Comparison of ENCODE assay signal across 19 mouse cellular contexts in genomic region chr19:6289696-6290238, GRCm38 (mm10). TPM values are rescaled to one million over a fixed set of nuclear protein-coding genes. Genes with fewer than 3 reads are reported as not detected.
A peak's percentile ranks its signal among the peaks of the same experiment; 100 is the strongest.
DNase-seq lines count a peak whose midpoint lies in the region; ATAC-seq lines count a peak whose summit lies in the region.
"Had no signal": no experiment of that assay in that cellular context is flagged by ENCODE, and none has a peak within 500 bp of the region (broad histone marks: within the 10 kb centered on the region; RNA-seq: fewer than 3 reads in every experiment).

No protein-coding gene starts in this region.

- H3K27me3 ChIP-seq in heart, embryonic 13.5 days (replicated peaks) = no peaks in the 10 kb centered on the region
- H3K27me3 ChIP-seq in liver, embryonic 11.5 days (replicated peaks; ENCODE audit: control insufficient read depth, insufficient read depth, low read length) = no peaks in the 10 kb centered on the region
- no peaks in the 10 kb centered on the region for H3K27me3 ChIP-seq in hindbrain, embryonic 16.5 days (replicated peaks; ENCODE audit: control insufficient read depth, insufficient read depth, low read length)
- H3K27me3 ChIP-seq: embryonic facial prominence, embryonic 15.5 days had no signal

- intact Hi-C loops in heart, postnatal 36 days (cut with DNase I) = loop anchor here (2.0 kb wide), 1 partner anchor 13 kb away; the partner anchor contains the start of gene Ehd1

- whole genome bisulfite sequencing in heart, embryonic 13.5 days = 88% methylated on average over 14 of the region's 14 CpGs
- WGBS in liver, embryonic 11.5 days = 87% methylated on average over 14 of the region's 14 CpGs
- 93% methylated on average over 14 of the region's 14 CpGs for WGBS in hindbrain, embryonic 16.5 days

- peaks cover 67% of the 10 kb centered on the region for H3K36me3 ChIP-seq in heart, embryonic 13.5 days
- peaks cover 19% of the 10 kb centered on the region for H3K36me3 ChIP-seq in liver, embryonic 11.5 days (ENCODE audit: control insufficient read depth, insufficient read depth, low read length)
- H3K36me3 ChIP-seq in hindbrain, embryonic 16.5 days (ENCODE audit: control insufficient read depth, insufficient read depth, low read length) = peaks cover 5% of the 10 kb centered on the region; the same call in 1 of the 2 replicates

- no peak overlapping the region for H3K4me3 ChIP-seq in heart, embryonic 13.5 days
- no peak overlapping the region for H3K4me3 ChIP-seq in liver, embryonic 11.5 days (ENCODE audit: low read depth, low read length)
- H3K4me3 ChIP-seq in hindbrain, embryonic 16.5 days (ENCODE audit: low read length) = no peak overlapping the region
- H3K4me3 ChIP-seq: embryonic facial prominence, embryonic 15.5 days; forebrain, embryonic 10.5 days had no signal

- H3K27ac ChIP-seq in heart, embryonic 13.5 days (replicated peaks) = no peak overlapping the region
- peak overlapping the region; percentile 47 for H3K27ac ChIP-seq in liver, embryonic 11.5 days (ENCODE audit: low read depth, low read length)
- no peak overlapping the region for H3K27ac ChIP-seq in hindbrain, embryonic 16.5 days (ENCODE audit: low read depth, low read length)
- H3K27ac ChIP-seq: embryonic facial prominence, embryonic 15.5 days; forebrain, embryonic 10.5 days had no signal

- H3K9me3 ChIP-seq in heart, embryonic 13.5 days = no peaks in the 10 kb centered on the region
- no peaks in the 10 kb centered on the region for H3K9me3 ChIP-seq in liver, embryonic 11.5 days (ENCODE audit: control insufficient read depth, low read length)
- no peaks in the 10 kb centered on the region for H3K9me3 ChIP-seq in hindbrain, embryonic 16.5 days (ENCODE audit: control insufficient read depth, low read length)
- H3K9me3 ChIP-seq: embryonic facial prominence, embryonic 15.5 days; forebrain, embryonic 10.5 days had no signal

- no peak for ATAC-seq in heart, embryonic 13.5 days (ENCODE audit: extremely low read depth, insufficient number of reproducible peaks, low FRiP score, low TSS enrichment)
- ATAC-seq in liver, embryonic 11.5 days (replicated peaks; ENCODE audit: low FRiP score) = no peak
- ATAC-seq in hindbrain, embryonic 16.5 days = no peak
- ATAC-seq: CD4-positive, CD25-positive, alpha-beta regulatory T cell, adult 4 months had no signal

- no peak overlapping the region for H3K9ac ChIP-seq in heart, embryonic 13.5 days
- H3K9ac ChIP-seq in liver, embryonic 11.5 days (ENCODE audit: low read depth, low read length) = peak overlapping the region; percentile 41
- H3K9ac ChIP-seq in hindbrain, embryonic 16.5 days (ENCODE audit: low read depth, low read length) = no peak overlapping the region
- H3K9ac ChIP-seq: embryonic facial prominence, embryonic 15.5 days had no signal

- H3K4me2 ChIP-seq in heart, embryonic 13.5 days = peak overlapping the region; percentile 9
- H3K4me2 ChIP-seq in liver, embryonic 11.5 days = no peak overlapping the region; the same call in 1 of the 2 replicates
- H3K4me2 ChIP-seq in hindbrain, embryonic 16.5 days (ENCODE audit: low read length) = no peak overlapping the region
- H3K4me2 ChIP-seq: embryonic facial prominence, embryonic 15.5 days; heart, embryonic 11.5 days; midbrain, embryonic 11.5 days had no signal

- no peak for DNase-seq in heart, postnatal 36 days
- peak; percentile 40 for DNase-seq in thymus, postnatal 4 days
- DNase-seq in thymus, postnatal 36 days = no peak
- DNase-seq in liver, embryonic 11.5 days (ENCODE audit: low spot score) = no peak
- no peak for DNase-seq in spleen, adult 18-20 months
- DNase-seq: adrenal gland, postnatal 10 days; cerebellum, adult 18-20 months; embryo, embryonic 11 days; gastrocnemius, postnatal 10 days; lung, postnatal 36 days; right cerebral cortex, postnatal 25 days; thymus, postnatal 14 days had no signal

- peaks cover 75% of the 10 kb centered on the region for H3K4me1 ChIP-seq in heart, embryonic 13.5 days
- H3K4me1 ChIP-seq in liver, embryonic 11.5 days (replicated peaks; ENCODE audit: control insufficient read depth, insufficient read depth, low read length) = peaks cover 69% of the 10 kb centered on the region
- peaks cover 12% of the 10 kb centered on the region; the same call in 1 of the 2 replicates for H3K4me1 ChIP-seq in hindbrain, embryonic 16.5 days (ENCODE audit: control insufficient read depth, insufficient read depth, low read depth, low read length)

RNA-seq across cellular contexts. Expression of gene Ehd1, which starts 13.2 kb away (rescaled TPM):
- polyA plus RNA-seq in heart, embryonic 13.5 days (2015; fragmentation: Nextera tagmentation; extraction: Ambion mirVana) = 70.0 and 72.4 TPM in 2 replicates
- 100 to 1,000 TPM; 105 to 151 TPM for total RNA-seq in heart, postnatal 36 days (2021)
- 96.5 and 105 TPM in 2 replicates for polyA plus RNA-seq in liver, embryonic 11.5 days (2014; fragmentation: Nextera tagmentation; extraction: Ambion mirVana)
- 105 and 113 TPM in 2 replicates for polyA plus RNA-seq in hindbrain, embryonic 16.5 days (2015; fragmentation: Nextera tagmentation; extraction: Ambion mirVana)

RNA-seq across cellular contexts. Expression of gene Cdc42bpg, which starts 16.5 kb away (rescaled TPM):
- polyA plus RNA-seq in heart, embryonic 13.5 days (2015; fragmentation: Nextera tagmentation; extraction: Ambion mirVana) = 0.45 and 0.60 TPM in 2 replicates
- total RNA-seq in heart, postnatal 36 days (2021) = 10 to 100 TPM; 10.9 to 11.9 TPM
- polyA plus RNA-seq in liver, embryonic 11.5 days (2014; fragmentation: Nextera tagmentation; extraction: Ambion mirVana) = 0.26 and 1.2 TPM in 2 replicates
- 0.26 and 0.31 TPM in 2 replicates for polyA plus RNA-seq in hindbrain, embryonic 16.5 days (2015; fragmentation: Nextera tagmentation; extraction: Ambion mirVana)

RNA-seq across cellular contexts. Expression of gene Men1, which starts 45.0 kb away (rescaled TPM):
- polyA plus RNA-seq in heart, embryonic 13.5 days (2015; fragmentation: Nextera tagmentation; extraction: Ambion mirVana) = 46.9 and 48.1 TPM in 2 replicates
- total RNA-seq in heart, postnatal 36 days (2021) = 10 to 100 TPM; 12.1 to 14.2 TPM
- polyA plus RNA-seq in liver, embryonic 11.5 days (2014; fragmentation: Nextera tagmentation; extraction: Ambion mirVana) = 53.8 and 59.7 TPM in 2 replicates
- polyA plus RNA-seq in hindbrain, embryonic 16.5 days (2015; fragmentation: Nextera tagmentation; extraction: Ambion mirVana) = 68.4 and 85.0 TPM in 2 replicates

RNA-seq across cellular contexts. Expression of gene Atg2a, which starts 48.3 kb away (rescaled TPM):
- 6.5 and 7.1 TPM in 2 replicates for polyA plus RNA-seq in heart, embryonic 13.5 days (2015; fragmentation: Nextera tagmentation; extraction: Ambion mirVana)
- total RNA-seq in heart, postnatal 36 days (2021) = 10 to 100 TPM; 24.5 to 25.9 TPM
- polyA plus RNA-seq in liver, embryonic 11.5 days (2014; fragmentation: Nextera tagmentation; extraction: Ambion mirVana) = 10.4 and 13.5 TPM in 2 replicates
- 11.7 and 16.7 TPM in 2 replicates for polyA plus RNA-seq in hindbrain, embryonic 16.5 days (2015; fragmentation: Nextera tagmentation; extraction: Ambion mirVana)

RNA-seq across cellular contexts. Expression of gene Map4k2, which starts 51.2 kb away (rescaled TPM):
- polyA plus RNA-seq in heart, embryonic 13.5 days (2015; fragmentation: Nextera tagmentation; extraction: Ambion mirVana) = 12.5 and 13.5 TPM in 2 replicates
- total RNA-seq in heart, postnatal 36 days (2021) = 10 to 100 TPM; 36.4 to 56.7 TPM
- 12.9 and 14.2 TPM in 2 replicates for polyA plus RNA-seq in liver, embryonic 11.5 days (2014; fragmentation: Nextera tagmentation; extraction: Ambion mirVana)
- 19.6 and 23.1 TPM in 2 replicates for polyA plus RNA-seq in hindbrain, embryonic 16.5 days (2015; fragmentation: Nextera tagmentation; extraction: Ambion mirVana)
